Mouse (Mus musculus) cortical plate, adult 2 months (tissue): ENCODE results near the gene Kcnip4.

Source experiments
- CTCF ChIP-seq: fragments of 200-500 bp; IDR thresholded peaks from 2 replicates; pipeline ENCODE4 v1.5.1; 2011; ENCODE audit warnings: mild to moderate bottlenecking, control low read depth, low read length; ENCODE audit not compliant: insufficient read depth; ENCODE audit errors: extremely low read depth
- POLR2A ChIP-seq: fragments of 200-500 bp; IDR thresholded peaks from 2 replicates; pipeline ENCODE4 v1.6.1; 2011; ENCODE audit warnings: mild to moderate bottlenecking, low read length, control low read depth; ENCODE audit not compliant: insufficient read depth; ENCODE audit errors: extremely low read depth

GRCm38 (mm10) chr5:48490864-48491477, 1033.7 kb downstream of the Kcnip4 start:
- no peak for TF ChIP-seq CTCF
- no peak for TF ChIP-seq POLR2A
